Mouse (Mus musculus) bone marrow macrophage, adult 2 months (primary cell): ENCODE measurements around the gene Pbp2. TPM values are rescaled to one million over a fixed set of nuclear protein-coding genes. Genes with fewer than 3 reads are reported as not detected.

Experiments used
- H3K27ac ChIP-seq: 2 replicates; pipeline ENCODE4 v1.5.1; 2012; ENCODE audit warnings: low read depth, low read length; ENCODE audit not compliant: insufficient read depth
- H3K4me1 ChIP-seq: 2 replicates; pipeline ENCODE4 v1.6.1; 2012; ENCODE audit warnings: low read length; ENCODE audit not compliant: control insufficient read depth, insufficient read depth
- H3K4me3 ChIP-seq: 2 replicates; pipeline ENCODE4 v1.5.1; 2012; ENCODE audit warnings: mild to moderate bottlenecking, low read length, moderate library complexity; ENCODE audit not compliant: insufficient read depth
- CTCF ChIP-seq: IDR thresholded peaks from 2 replicates; pipeline ENCODE4 v1.5.1; 2012; ENCODE audit warnings: low read depth, mild to moderate bottlenecking, low read length, moderate library complexity
- POLR2A ChIP-seq: IDR thresholded peaks from 2 replicates; pipeline ENCODE4 v1.6.1; 2012; ENCODE audit warnings: mild to moderate bottlenecking, low read depth, low read length, borderline replicate concordance
- polyA plus RNA-seq: library from polyadenylated mRNA; stranded (reverse); fragments of >200 nt; gene quantifications from 2 replicates; pipeline ENCODE4 v1.2.4, GENCODE M21; 2012; ENCODE audit not compliant: missing spikeins, insufficient read depth, insufficient read length

The Pbp2 gene
- polyA plus RNA-seq, 1 experiment, result not detected

- peaks cover 6% of the 10 kb centered on the region for H3K4me1 ChIP-seq
- H3K4me3 ChIP-seq, result no peak overlapping the region
- H3K27ac ChIP-seq, result no peak overlapping the region
- no peak for TF ChIP-seq CTCF
- no peak for TF ChIP-seq POLR2A
Measured at GRCm38 (mm10) chr6:135262565-135262964, 47.6 kb downstream of the Pbp2 start.

GRCm38 (mm10) chr6:135261124-135261523 lies 49.1 kb downstream of the Pbp2 start:
- peak overlapping the region; percentile 39; the same call in 1 of the 2 replicates for H3K27ac ChIP-seq
- H3K4me3 ChIP-seq, result no peak overlapping the region
- TF ChIP-seq CTCF (no peak), POLR2A (no peak)
- H3K4me1 ChIP-seq, result peaks cover 6% of the 10 kb centered on the region

GRCm38 (mm10) chr6:135260435-135260834 lies 49.8 kb downstream of the Pbp2 start:
- peak overlapping the region; percentile 39; the same call in 1 of the 2 replicates for H3K27ac ChIP-seq
- no peak for TF ChIP-seq CTCF
- no peak for TF ChIP-seq POLR2A

More at GRCm38 (mm10) chr6:135260435-135260834, 49.8 kb downstream of the Pbp2 start:
- Histone ChIP-seq H3K4me3 (no peak overlapping the region), H3K4me1 (peaks cover 6% of the 10 kb centered on the region)

Other genes with a start within 250 kb of the Pbp2 start
- gene Gprc5a, start 244.8 kb downstream of the Pbp2 start, polyA plus RNA-seq, result not detected in 2 replicates
- not detected in 2 replicates for gene Gprc5d, start 192.1 kb downstream of the Pbp2 start, polyA plus RNA-seq
- 5.7 and 6.7 TPM in 2 replicates for gene Fam234b, start 112.4 kb downstream of the Pbp2 start, polyA plus RNA-seq
- 27.4 and 28.7 TPM in 2 replicates for gene Hebp1, start 112.4 kb downstream of the Pbp2 start, polyA plus RNA-seq
- 1.2 TPM in 1 of 2 replicates, not detected in the other for gene Gsg1, start 56.1 kb downstream of the Pbp2 start, polyA plus RNA-seq
- gene Emp1, start 52.1 kb upstream of the Pbp2 start, polyA plus RNA-seq, result 162 and 173 TPM in 2 replicates